Mouse (Mus musculus): ENCODE measurements around the gene Grap2. TPM values are rescaled to one million over a fixed set of nuclear protein-coding genes. Genes with fewer than 3 reads are reported as not detected.

The Grap2 gene
- polyA plus RNA-seq (2014; fragmentation: Illumina TruSeq; extraction: RNeasy Lipid Tissue Mini Kit (QIAGEN cat#74804); ENCODE audit: insufficient read depth, low read depth, low replicate concordance) = 3.7 TPM

DNA sequence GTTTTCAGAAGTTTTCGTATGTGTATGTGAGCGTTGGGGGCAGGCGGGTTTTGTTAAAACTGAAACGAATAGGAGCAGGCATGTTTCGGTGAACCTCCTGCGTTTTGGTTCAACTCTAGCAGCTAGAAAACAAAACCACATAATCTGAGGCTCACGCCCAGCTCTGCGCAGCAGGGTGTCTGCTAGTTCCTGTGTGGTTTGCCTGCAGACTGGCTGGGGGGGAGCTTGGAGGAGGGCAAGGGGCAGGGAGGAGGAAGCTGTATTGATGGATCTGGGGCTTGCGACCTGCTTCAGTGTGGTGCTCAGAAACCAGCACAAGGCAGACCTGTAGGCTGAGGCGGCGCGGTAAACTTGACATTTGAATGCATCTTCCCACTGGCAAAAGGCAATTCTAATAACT, at the start of gene Grap2:
TSS of gene Grap2 (plus strand) at position 304 of the 400 bp plus-strand sequence.

DNA sequence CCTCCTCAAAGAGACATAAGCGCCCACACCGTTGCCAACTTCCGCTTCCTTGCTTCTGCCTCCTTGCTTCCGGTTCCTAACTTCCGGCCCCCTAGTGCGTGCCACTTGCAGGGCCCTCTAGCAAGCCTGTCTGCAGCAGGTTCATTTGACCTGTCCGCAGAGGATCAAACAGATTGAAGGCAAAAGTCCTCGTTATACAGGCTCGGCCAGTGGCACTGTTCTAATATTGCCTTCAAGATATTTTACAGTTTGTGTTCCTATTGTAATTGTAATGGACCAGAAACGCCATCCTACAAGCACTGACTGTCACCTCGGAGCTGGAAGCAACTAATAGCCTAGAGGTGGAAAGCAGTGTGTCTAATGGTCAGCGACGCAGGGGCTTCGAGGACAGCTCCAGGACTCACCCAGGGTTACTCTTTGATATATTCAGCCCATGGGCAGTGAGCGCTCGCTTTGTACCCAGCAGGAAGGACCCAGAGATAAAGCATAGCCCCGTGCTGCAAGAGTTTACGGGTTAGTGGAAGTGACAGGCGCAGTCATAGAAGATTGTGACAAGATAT, 7.2 kb upstream of the Grap2 start, which contains the start of gene Enthd1:
TSS of gene Enthd1 (minus strand) at position 51 of the 560 bp plus-strand sequence.

DNA sequence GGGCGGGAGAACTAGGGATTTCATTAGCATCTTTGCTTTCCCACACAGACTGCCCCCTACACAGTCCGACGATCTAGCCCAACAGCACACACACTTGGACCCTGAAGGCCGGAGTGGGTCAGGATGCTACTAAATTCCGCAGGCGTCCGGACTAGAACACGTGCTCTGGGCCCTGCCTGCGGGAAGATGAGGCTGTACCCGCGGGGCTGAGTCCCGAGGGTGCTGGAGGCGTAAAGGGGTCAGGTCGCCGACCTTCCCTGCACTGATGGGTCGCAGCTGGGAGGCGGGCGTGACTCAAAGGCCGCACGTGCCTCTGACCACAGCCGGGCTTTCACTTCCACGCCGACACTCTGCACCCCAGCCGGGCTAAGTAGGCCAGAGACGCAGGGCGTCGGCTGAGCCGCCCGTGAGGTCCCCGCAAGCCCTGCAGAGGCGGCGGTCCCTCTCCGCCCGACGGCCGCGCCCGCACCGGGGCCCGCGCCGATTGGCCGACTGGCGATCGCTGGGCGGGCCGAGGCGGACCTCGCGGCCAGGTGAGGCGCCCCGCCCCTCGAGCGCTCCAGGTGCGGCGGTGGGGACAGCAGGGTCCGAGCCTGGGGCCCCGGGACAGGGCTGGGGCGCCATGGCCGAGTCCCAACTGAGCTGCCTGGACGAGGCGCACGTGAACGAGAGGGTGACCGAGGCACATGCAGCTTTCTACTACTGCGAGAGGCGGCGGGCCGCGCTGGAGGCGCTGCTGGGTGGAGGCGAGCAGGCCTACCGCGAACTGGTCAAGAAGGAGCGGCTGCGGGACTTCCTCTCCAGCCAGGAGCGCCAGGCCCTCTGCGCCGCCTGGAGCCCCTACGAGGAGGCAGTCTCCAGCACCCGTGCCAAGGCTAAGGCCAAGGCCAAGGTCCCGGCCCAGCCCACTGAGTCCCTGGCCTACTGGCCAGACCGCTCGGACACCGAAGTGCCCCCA, 99.2 kb downstream of the Grap2 start, which contains the start of gene Fam83f:
TSS of gene Fam83f (plus strand) at position 553 of the 958 bp plus-strand sequence.

Other genes with a start within 250 kb of the Grap2 start
- not detected for gene Enthd1, start 7.4 kb upstream of the Grap2 start, polyA plus RNA-seq (2014; fragmentation: Illumina TruSeq; extraction: RNeasy Lipid Tissue Mini Kit (QIAGEN cat#74804); ENCODE audit: insufficient read depth, low read depth, low replicate concordance)
- gene Fam83f, start 99.3 kb downstream of the Grap2 start, polyA plus RNA-seq (2014; fragmentation: Illumina TruSeq; extraction: RNeasy Lipid Tissue Mini Kit (QIAGEN cat#74804); ENCODE audit: insufficient read depth, low read depth, low replicate concordance) = 0.53 TPM
- gene Tnrc6b, start 138.7 kb downstream of the Grap2 start, polyA plus RNA-seq (2014; fragmentation: Illumina TruSeq; extraction: RNeasy Lipid Tissue Mini Kit (QIAGEN cat#74804); ENCODE audit: insufficient read depth, low read depth, low replicate concordance) = 2.0 TPM